Mouse (Mus musculus) forebrain, postnatal 0 days (tissue): Measurements from ENCODE around the gene T2. TPM values are rescaled to one million over a fixed set of nuclear protein-coding genes. Genes with fewer than 3 reads are reported as not detected.
A peak's percentile ranks its signal among the peaks of the same experiment; 100 is the strongest.

ENCODE experiments used
- ATAC-seq: fragments of 200-750 bp; cut with Nextera tagmentation; 2 replicates; pipeline ENCODE4 v1.8.0; 2017; ENCODE audit warnings: mild to moderate bottlenecking, moderate library complexity
- DNase-seq: peaks from one replicate; pipeline ENCODE4 v3.0.0-alpha.2; 2015
- H3K27ac ChIP-seq: fragments of 300-500 bp; sonication (generic); 2 replicates; pipeline ENCODE4 v1.5.1; 2014; ENCODE audit warnings: low read depth, mild to moderate bottlenecking, antibody characterized with exemption, low read length, moderate library complexity, mixed read lengths
- H3K27me3 ChIP-seq: fragments of 300-500 bp; sonication (generic); 2 replicates; pipeline ENCODE4 v1.6.1; 2014; ENCODE audit warnings: mild to moderate bottlenecking, low read length, mixed read lengths; ENCODE audit not compliant: insufficient read depth
- H3K36me3 ChIP-seq: fragments of 300-500 bp; sonication (generic); 2 replicates; pipeline ENCODE4 v1.6.1; 2014; ENCODE audit warnings: mild to moderate bottlenecking, moderate library complexity; ENCODE audit not compliant: insufficient read depth
- H3K4me1 ChIP-seq: fragments of 300-500 bp; sonication (generic); 2 replicates; pipeline ENCODE4 v1.6.1; 2014; ENCODE audit warnings: antibody characterized with exemption; ENCODE audit not compliant: insufficient read depth
- H3K4me2 ChIP-seq: fragments of 300-500 bp; sonication (generic); 2 replicates; pipeline ENCODE4 v1.6.1; 2014; ENCODE audit warnings: low read depth, mild to moderate bottlenecking, moderate library complexity
- H3K4me3 ChIP-seq: fragments of 300-500 bp; sonication (generic); 2 replicates; pipeline ENCODE4 v1.5.1; 2014; ENCODE audit warnings: low read depth, low read length, mixed read lengths
- H3K9ac ChIP-seq: fragments of 300-500 bp; sonication (generic); 2 replicates; pipeline ENCODE4 v1.6.1; 2014; ENCODE audit warnings: mild to moderate bottlenecking
- H3K9me3 ChIP-seq: fragments of 300-500 bp; sonication (generic); 2 replicates; pipeline ENCODE4 v1.6.1; 2016; ENCODE audit warnings: low read length
- CTCF ChIP-seq: sonication (generic); IDR thresholded peaks from 2 replicates; pipeline ENCODE4 v1.5.1; 2016; ENCODE audit warnings: antibody characterized with exemption, control low read depth, low read depth
- WGBS: fragments of 180-500 bp; shearing (Covaris S2); extraction: QIAGEN DNeasy Blood & Tissue Kit; methylation state at CpG from one replicate; pipeline ENCODE4 v1.1.7; 2014; 5-methylcytosine and 5-hydroxymethylcytosine counted together
- polyA plus RNA-seq: library from polyadenylated mRNA; unstranded; fragments of >200 nt; fragmentation: Nextera tagmentation; extraction: Ambion mirVana; gene quantifications from 2 replicates; pipeline ENCODE4 v1.2.1, GENCODE M21; 2015
- total RNA-seq: library from RNA; depleted of rRNA; stranded (reverse); fragments of >200 nt; gene quantifications from 2 replicates; pipeline ENCODE4 v1.2.3, GENCODE M21; 2014

Gene T2
- total and polyA plus RNA-seq, 2 experiments from 2014 or later: 0.51 to 1.8 TPM

DNA sequence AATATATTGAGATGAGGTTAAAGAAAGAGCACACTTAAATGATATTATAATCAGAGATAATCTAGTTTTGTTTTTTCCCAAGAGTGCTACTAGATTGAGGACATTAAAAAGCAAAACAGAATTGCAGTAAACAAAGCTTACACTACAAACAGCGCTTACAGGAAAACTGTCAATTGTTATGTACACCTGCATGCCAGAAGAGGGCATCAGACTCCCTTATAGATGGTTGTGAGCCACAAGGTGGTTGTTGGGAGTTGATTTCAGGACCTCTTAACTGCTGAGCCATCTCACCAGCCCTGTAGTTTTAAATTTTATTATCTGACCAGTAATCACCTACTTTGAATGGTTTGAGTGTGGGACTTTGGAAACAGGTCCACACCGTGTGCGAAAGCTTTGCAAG, 92.5 kb downstream of the T2 start:
- 70% methylated on average over 3 of the region's 3 CpGs for WGBS
- Histone ChIP-seq H3K4me1 (no peaks in the 10 kb centered on the region), H3K36me3 (no peaks in the 10 kb centered on the region), H3K4me3 (no peak overlapping the region), H3K27ac (no peak overlapping the region), H3K9me3 (no peaks in the 10 kb centered on the region), H3K9ac (no peak overlapping the region), H3K27me3 (no peaks in the 10 kb centered on the region), H3K4me2 (no peak overlapping the region)
- no peak for ATAC-seq
- TF ChIP-seq CTCF: peak; percentile 37
- no peak for DNase-seq

DNA sequence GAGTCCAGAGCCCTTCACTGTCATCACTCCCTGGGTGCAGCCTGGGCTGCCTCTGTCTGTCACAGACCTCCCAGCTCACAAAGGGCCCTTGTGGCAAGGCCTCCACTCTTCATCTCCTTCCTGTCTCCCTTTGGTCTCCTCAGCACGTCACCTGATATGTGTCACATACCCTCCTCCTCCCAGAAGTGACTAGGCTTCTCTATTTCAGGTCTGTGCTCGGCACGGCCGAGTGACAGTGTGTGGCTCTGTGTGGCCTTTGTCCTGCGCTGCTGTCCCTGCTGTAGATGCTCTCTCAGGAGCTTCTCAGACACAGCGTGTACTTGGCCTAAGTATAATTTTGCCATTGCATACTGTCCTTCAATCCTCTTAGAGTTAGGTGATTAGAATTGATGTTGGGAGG, 99.4 kb downstream of the T2 start:
- no peaks in the 10 kb centered on the region for H3K9me3 ChIP-seq
- WGBS: 62% methylated on average over 6 of the region's 6 CpGs
- no peak overlapping the region for H3K4me2 ChIP-seq
- no peak for DNase-seq
- no peaks in the 10 kb centered on the region; the same call in 1 of the 2 replicates for H3K4me1 ChIP-seq
- no peak overlapping the region for H3K27ac ChIP-seq
- H3K4me3 ChIP-seq: no peak overlapping the region
- H3K9ac ChIP-seq: no peak overlapping the region
- no peaks in the 10 kb centered on the region for H3K36me3 ChIP-seq
- ATAC-seq: no peak
- TF ChIP-seq CTCF: no peak
- no peaks in the 10 kb centered on the region for H3K27me3 ChIP-seq

DNA sequence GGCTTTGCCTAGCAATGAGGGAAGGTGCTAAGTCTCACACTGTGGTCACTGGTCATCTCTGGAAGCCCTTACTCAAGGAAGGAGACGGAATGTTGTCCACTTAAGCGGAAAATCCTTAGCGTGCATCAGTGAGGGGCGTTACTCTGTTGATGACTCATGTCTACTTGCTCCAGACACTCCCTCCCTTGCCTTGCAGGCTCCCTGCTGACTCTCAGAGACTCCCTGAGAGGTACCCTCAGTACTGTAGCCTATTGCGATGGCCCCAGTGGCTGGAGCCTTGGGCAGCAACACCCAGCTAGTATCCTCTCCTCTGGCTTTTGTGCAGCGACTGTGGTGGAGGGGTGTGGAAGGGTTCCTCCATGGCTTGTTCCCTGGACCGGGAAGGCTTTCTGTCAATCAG, 99.8 kb downstream of the T2 start:
- WGBS: 66% methylated on average over 7 of the region's 7 CpGs
- no peaks in the 10 kb centered on the region for H3K36me3 ChIP-seq
- H3K4me1 ChIP-seq: no peaks in the 10 kb centered on the region; the same call in 1 of the 2 replicates
- TF ChIP-seq CTCF: no peak
- no peaks in the 10 kb centered on the region for H3K9me3 ChIP-seq
- H3K27ac ChIP-seq: no peak overlapping the region
- no peak overlapping the region for H3K9ac ChIP-seq
- no peak overlapping the region for H3K4me2 ChIP-seq
- DNase-seq (no peak), ATAC-seq (no peak)
- no peak overlapping the region for H3K4me3 ChIP-seq
- H3K27me3 ChIP-seq: no peaks in the 10 kb centered on the region

DNA sequence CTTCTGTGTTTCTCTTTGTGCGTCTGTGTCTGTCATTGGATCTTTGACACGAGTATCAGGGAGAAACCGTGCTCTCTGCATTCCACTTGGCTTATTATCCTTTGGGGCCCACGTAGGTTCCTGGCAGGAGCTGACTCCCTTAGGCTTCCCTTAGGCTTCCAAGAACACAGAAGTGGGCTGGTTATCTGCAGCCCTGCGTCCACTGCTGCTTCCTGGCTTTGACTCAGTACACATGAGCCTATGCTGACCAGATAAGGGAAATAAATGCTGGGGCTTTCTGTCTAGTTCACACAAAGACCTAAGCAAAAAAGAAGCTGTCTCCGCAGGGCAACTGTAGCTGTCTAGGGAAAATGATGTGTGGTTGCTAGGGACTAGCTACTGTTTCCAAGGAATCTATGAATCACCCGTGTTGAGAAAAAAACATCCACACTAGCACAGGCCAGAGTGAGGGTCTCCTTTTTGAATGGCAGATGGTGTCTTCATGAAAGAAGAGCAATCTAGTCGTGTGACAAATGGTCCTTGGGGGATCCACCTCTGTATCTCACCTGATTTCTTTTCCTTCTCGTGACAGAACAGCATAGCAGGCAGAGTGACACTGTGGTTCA, 101.2 kb downstream of the T2 start:
- H3K27ac ChIP-seq: peak overlapping the region; percentile 73
- H3K36me3 ChIP-seq: no peaks in the 10 kb centered on the region
- no peak overlapping the region for H3K9ac ChIP-seq
- 32% methylated on average over 9 of the region's 9 CpGs for WGBS
- DNase-seq (peak; percentile 67), ATAC-seq (peak; percentile 85)
- no peak for TF ChIP-seq CTCF
- H3K27me3 ChIP-seq: no peaks in the 10 kb centered on the region
- H3K4me2 ChIP-seq: no peak overlapping the region
- H3K9me3 ChIP-seq: no peaks in the 10 kb centered on the region
- no peaks in the 10 kb centered on the region; the same call in 1 of the 2 replicates for H3K4me1 ChIP-seq
- H3K4me3 ChIP-seq: no peak overlapping the region

DNA sequence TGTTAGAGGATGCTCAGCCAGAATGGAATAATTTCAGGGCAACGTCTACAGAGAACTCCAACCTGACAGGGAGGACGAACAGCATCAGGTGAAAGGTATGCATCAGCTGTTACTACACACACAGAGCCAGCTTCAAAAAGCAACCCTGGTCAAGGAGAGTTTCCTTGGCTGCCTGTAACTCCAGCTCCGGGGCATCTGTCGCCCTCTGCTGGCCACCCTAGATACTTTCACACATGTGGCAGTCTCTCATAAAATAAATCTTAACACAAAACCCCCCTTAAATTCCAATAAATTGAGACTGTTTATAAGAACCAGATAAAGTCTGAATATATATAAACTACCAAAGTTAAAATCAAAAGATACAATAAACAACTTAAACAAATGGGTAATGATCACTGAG, 105.8 kb downstream of the T2 start:
- WGBS: 8% methylated on average over 4 of the region's 4 CpGs
- H3K4me2 ChIP-seq: no peak overlapping the region
- no peak overlapping the region for H3K9ac ChIP-seq
- H3K27ac ChIP-seq: no peak overlapping the region
- DNase-seq (peak; percentile 52), ATAC-seq (no peak)
- no peak overlapping the region for H3K4me3 ChIP-seq
- H3K27me3 ChIP-seq: no peaks in the 10 kb centered on the region
- peak; percentile 78 for TF ChIP-seq CTCF
- no peaks in the 10 kb centered on the region for H3K36me3 ChIP-seq
- H3K4me1 ChIP-seq: no peaks in the 10 kb centered on the region; the same call in 1 of the 2 replicates
- no peaks in the 10 kb centered on the region for H3K9me3 ChIP-seq

DNA sequence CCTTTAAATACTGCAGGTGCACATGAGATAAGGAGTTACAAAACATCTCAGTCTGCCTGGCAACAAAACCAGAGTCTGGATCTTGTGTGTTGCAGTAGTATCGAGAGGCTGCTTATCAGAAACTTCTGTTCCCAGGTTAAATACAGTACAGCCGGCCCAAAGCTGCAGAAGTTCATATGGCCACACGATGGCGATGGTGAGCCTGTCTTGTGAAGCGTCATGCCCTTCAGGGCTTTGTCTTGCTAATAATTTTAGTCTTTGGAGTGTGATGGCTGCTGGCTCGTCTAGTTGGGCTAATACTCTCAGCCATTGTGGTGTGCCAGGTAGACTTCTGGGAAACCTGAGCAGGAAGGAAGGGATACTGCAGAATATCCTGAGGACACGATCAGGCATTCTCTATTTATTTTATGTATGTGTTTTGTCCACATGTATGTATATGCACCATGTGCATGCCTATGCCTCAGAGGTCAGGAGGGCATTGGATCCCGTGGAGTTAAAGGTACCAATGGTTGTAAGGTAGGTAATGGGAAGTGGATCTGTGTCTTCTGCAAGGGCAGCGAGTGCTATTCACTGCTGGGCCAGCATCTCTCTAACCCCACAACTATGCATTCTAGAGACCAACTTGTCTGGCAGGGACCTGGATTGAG, 107.8 kb downstream of the T2 start:
- no peak overlapping the region for H3K4me3 ChIP-seq
- no peaks in the 10 kb centered on the region for H3K9me3 ChIP-seq
- H3K36me3 ChIP-seq: no peaks in the 10 kb centered on the region
- no peak overlapping the region for H3K9ac ChIP-seq
- peak; percentile 94 for ATAC-seq
- peak; percentile 95 for TF ChIP-seq CTCF
- peak; percentile 90 for DNase-seq
- no peak overlapping the region for H3K4me2 ChIP-seq
- no peak overlapping the region for H3K27ac ChIP-seq
- 27% methylated on average over 9 of the region's 9 CpGs for WGBS
- H3K27me3 ChIP-seq: no peaks in the 10 kb centered on the region
- no peaks in the 10 kb centered on the region for H3K4me1 ChIP-seq

DNA sequence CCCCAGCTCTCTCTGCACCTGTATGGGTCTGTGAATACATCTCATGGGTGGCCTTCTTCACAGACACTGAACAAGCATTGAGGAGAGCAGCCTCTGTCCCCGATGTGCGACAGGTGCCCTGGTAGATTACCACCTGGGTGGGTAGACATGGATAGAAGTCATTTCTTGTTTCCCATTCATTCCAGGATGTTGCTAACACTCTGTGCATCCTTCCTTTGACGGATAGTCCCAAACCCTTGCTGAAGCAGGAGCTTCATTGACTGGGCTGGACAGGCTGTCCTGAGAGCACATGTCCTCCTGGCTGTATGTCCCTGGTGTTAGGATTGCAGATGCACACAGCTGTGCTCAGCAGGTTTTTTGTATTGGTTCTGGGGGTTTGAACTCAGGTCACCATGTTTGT, 112.0 kb downstream of the T2 start:
- WGBS: 85% methylated on average over 3 of the region's 3 CpGs
- H3K36me3 ChIP-seq: no peaks in the 10 kb centered on the region
- H3K27ac ChIP-seq: no peak overlapping the region
- no peaks in the 10 kb centered on the region for H3K9me3 ChIP-seq
- no peak for DNase-seq
- ATAC-seq: no peak
- no peak overlapping the region for H3K9ac ChIP-seq
- H3K4me1 ChIP-seq: no peaks in the 10 kb centered on the region
- H3K4me2 ChIP-seq: no peak overlapping the region
- no peak for TF ChIP-seq CTCF
- no peaks in the 10 kb centered on the region for H3K27me3 ChIP-seq
- no peak overlapping the region for H3K4me3 ChIP-seq
